Mouse (Mus musculus) left cerebral cortex, adult 18-20 months (tissue): ENCODE data around the gene Ube2c. TPM values are rescaled to one million over a fixed set of nuclear protein-coding genes. Genes with fewer than 3 reads are reported as not detected.
A peak's percentile ranks its signal among the peaks of the same experiment; 100 is the strongest.

Experiments
- DNase-seq, 2 experiments: peaks; one replicate each; pipeline ENCODE4 v3.0.0; 2021 to 2022; ENCODE audit warnings: low spot score in 2 of 2, mixed read lengths in 1 of 2
- total RNA-seq, 2 experiments: library from RNA; stranded (reverse); gene quantifications; 2 replicates each; pipeline ENCODE4 v1.2.3; 2021

The Ube2c gene
- total RNA-seq, 2 experiments from 2014 or later, result not detected

DNA sequence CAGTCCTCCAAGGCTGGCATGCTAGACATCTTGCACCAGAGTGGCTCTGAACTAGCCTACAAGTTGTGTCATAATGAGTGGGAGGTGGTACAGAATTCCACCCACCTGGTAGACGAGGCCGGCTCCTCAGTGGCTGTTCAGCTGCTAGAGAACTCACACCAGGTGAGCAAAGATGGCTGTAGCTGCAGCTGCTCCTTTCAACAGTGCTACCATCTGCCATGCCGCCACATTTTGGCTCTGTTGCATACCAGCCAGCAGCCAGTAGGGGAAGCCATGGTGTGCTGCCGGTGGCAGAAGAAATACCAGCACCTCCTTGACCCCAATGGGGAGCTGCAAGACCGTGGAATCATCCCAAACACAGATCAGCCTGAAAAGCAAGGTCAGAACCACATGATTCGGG is 51.4 kb downstream of the Ube2c start:
- peak in 1 of 2 experiments; percentile 17 for DNase-seq

DNA sequence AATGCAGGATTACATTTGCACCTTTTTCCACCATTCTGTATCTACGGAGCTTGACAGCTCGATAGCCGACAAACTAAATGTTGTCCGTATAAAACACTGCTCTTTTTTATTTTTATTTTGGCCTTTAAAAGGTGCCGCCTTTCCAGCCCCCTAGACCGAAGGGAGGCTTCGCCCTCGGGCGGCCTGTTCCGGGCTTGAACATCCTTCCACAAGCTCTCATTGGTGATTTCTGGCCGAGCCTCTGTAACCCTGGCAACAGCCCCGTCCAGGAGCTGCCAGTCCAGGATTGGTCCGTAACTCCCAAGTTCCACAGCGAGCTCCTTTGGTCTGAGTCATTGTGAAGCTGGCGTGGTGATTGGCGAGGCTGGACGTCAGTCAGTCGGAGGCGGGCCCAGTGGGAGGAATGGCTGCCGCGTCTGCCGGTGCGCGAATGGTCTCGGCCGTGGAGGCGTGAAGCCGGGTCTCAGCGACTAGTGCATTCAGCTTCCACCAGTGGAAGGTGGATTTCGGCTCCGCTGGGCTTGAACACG is 53.0 kb downstream of the Ube2c start, which contains the start of gene Zswim1:
Zswim1 (plus strand) TSS at position 51 of the 530 bp plus-strand sequence.
- DNase-seq, result peak; percentile 100

DNA sequence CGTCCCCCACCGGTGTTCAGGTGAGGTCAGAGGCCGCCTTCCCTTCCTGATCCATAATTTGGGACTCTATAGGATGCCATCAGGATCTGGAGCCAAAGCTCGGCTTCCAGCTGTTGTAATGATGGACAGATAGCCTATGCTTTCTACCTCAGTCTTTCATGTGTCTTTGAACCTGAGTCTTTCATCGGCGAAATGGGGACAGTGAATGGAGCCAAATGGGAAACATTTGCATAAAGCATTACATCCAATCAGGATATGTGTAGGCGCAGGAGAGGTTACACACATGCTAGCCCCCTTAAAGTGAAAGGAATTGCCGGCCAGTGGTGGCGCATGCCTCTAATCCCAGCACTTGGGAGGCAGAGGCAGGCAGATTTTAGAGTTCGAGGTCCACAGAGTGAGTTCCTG is 53.5 kb downstream of the Ube2c start:
- DNase-seq, result peak; percentile 23 to 39

- DNase-seq, result no peak
Observed at GRCm38 (mm10) chr2:164823969-164824368, 54.3 kb downstream of the Ube2c start.

DNA sequence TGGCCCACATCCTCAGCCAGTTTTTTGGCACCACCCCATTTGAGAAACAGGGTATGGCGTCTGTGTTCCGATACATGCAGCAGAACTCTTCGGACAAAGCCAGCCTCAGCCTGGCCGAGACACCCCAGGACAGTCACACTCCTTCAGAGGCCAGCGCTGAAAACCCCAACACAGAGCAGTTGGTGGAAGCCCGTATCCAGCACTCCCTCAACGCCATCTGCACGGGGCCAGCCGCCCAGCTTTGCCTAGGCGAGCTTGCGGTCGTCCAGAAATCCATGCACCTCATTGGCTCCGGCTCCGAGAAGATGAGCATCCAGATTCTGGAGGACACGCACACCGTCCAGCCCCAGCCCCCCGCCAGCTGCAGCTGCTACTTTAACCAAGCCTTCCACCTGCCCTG is 55.8 kb downstream of the Ube2c start:
- DNase-seq, result no peak

GRCm38 (mm10) chr2:164827146-164827850 is 57.6 kb downstream of the Ube2c start:
- DNase-seq, result no peak

Other genes with a start within 250 kb of the Ube2c start
- under 1 TPM in 1 of 2 experiments, not detected in 1; 0.59 TPM for gene Wfdc2, start 207.5 kb upstream of the Ube2c start, total RNA-seq
- gene Spint3, start 196.4 kb upstream of the Ube2c start, total RNA-seq, result not detected
- not detected for gene Wfdc6a, start 184.5 kb upstream of the Ube2c start, total RNA-seq
- gene Eppin, start 176.3 kb upstream of the Ube2c start, total RNA-seq, result not detected
- not detected for gene Wfdc6b, start 156.4 kb upstream of the Ube2c start, total RNA-seq
- not detected for gene Wfdc8, start 156.3 kb upstream of the Ube2c start, total RNA-seq
- not detected for gene Wfdc16, start 131.1 kb upstream of the Ube2c start, total RNA-seq
- gene Wfdc10, start 113.9 kb upstream of the Ube2c start, total RNA-seq, result not detected
- not detected for gene Wfdc9, start 113.3 kb upstream of the Ube2c start, total RNA-seq
- gene Wfdc11, start 95.8 kb upstream of the Ube2c start, total RNA-seq, result not detected
- gene Wfdc13, start 84.8 kb upstream of the Ube2c start, total RNA-seq, result not detected
- gene Spint4, start 71.4 kb upstream of the Ube2c start, total RNA-seq, result not detected
- not detected for gene Spint5, start 54.6 kb upstream of the Ube2c start, total RNA-seq
- 1 to 10 TPM; 1.3 to 1.5 TPM for gene Wfdc3, start 24.0 kb upstream of the Ube2c start, total RNA-seq
- 10 to 100 TPM; 34.5 to 37.5 TPM for gene Dnttip1, start 23.9 kb upstream of the Ube2c start, total RNA-seq
- gene Tnnc2, start 10.1 kb downstream of the Ube2c start, total RNA-seq, result 1 to 10 TPM; 1.7 TPM
- gene Snx21, start 15.9 kb downstream of the Ube2c start, total RNA-seq, result 10 to 100 TPM; 52.9 to 57.0 TPM
- 10 to 100 TPM; 25.5 to 26.1 TPM for gene Acot8, start 35.0 kb downstream of the Ube2c start, total RNA-seq
- gene Zswim3, start 35.2 kb downstream of the Ube2c start, total RNA-seq, result 10 to 100 TPM; 10.1 to 10.2 TPM
- gene Zswim1, start 52.8 kb downstream of the Ube2c start, total RNA-seq, result 10 to 100 TPM; 23.2 to 25.2 TPM
- not detected for gene Spata25, start 58.6 kb downstream of the Ube2c start, total RNA-seq
- 10 to 100 TPM; 93.1 to 93.6 TPM for gene Ctsa, start 63.0 kb downstream of the Ube2c start, total RNA-seq
- 1 to 10 TPM; 3.1 TPM for gene Neurl2, start 63.6 kb downstream of the Ube2c start, total RNA-seq
- 10 to 100 TPM; 90.7 to 93.5 TPM for gene Pltp, start 87.8 kb downstream of the Ube2c start, total RNA-seq
- 10 to 100 TPM; 40.6 to 46.1 TPM for gene Pcif1, start 109.4 kb downstream of the Ube2c start, total RNA-seq
- gene Zfp335, start 141.9 kb downstream of the Ube2c start, total RNA-seq, result 10 to 100 TPM; 25.0 to 25.1 TPM
- 1 to 10 TPM; 2.0 to 2.1 TPM for gene Mmp9, start 170.9 kb downstream of the Ube2c start, total RNA-seq
- 100 to 1,000 TPM; 538 to 565 TPM for gene Slc12a5, start 190.9 kb downstream of the Ube2c start, total RNA-seq